Mouse (Mus musculus) liver, postnatal 0 days (tissue): ENCODE data around the gene Nt5dc3.

Source experiments
- CTCF ChIP-seq: sonication (generic); IDR thresholded peaks from 2 replicates; pipeline ENCODE4 v1.5.1; 2016; ENCODE audit warnings: antibody characterized with exemption, low read depth
- EP300 ChIP-seq: IDR thresholded peaks from 2 replicates; pipeline ENCODE4 v1.6.1; 2016; ENCODE audit warnings: antibody characterized with exemption, low read depth, mild to moderate bottlenecking

- TF ChIP-seq EP300 (no peak), CTCF (no peak)
Observed at GRCm38 (mm10) chr10:86761722-86762383, 17.0 kb upstream of the Nt5dc3 start.
